Mouse (Mus musculus) adrenal gland, postnatal 25 days (tissue): ENCODE data around the gene Gm3417. TPM values are rescaled to one million over a fixed set of nuclear protein-coding genes. Genes with fewer than 3 reads are reported as not detected.
"Not testable (repeated sequence)": the region's sequence is repeated elsewhere in the genome, so short reads cannot be mapped to it uniquely, and the experiment has no call there.

Experiments used
- DNase-seq: peaks from one replicate; pipeline ENCODE4 v3.0.0; 2021; ENCODE audit warnings: mixed read lengths
- long read RNA-seq: library from polyadenylated mRNA; stranded (forward); transcript quantifications from one replicate; pipeline ENCODE4 v2.0.0, GENCODE M21; 2021
- total RNA-seq: library from RNA; stranded (reverse); gene quantifications from 2 replicates; pipeline ENCODE4 v1.2.3, GENCODE M21; 2021

Gm3417 gene
- total RNA-seq = not detected in 2 replicates
- long read RNA-seq = 0 reads

DNA sequence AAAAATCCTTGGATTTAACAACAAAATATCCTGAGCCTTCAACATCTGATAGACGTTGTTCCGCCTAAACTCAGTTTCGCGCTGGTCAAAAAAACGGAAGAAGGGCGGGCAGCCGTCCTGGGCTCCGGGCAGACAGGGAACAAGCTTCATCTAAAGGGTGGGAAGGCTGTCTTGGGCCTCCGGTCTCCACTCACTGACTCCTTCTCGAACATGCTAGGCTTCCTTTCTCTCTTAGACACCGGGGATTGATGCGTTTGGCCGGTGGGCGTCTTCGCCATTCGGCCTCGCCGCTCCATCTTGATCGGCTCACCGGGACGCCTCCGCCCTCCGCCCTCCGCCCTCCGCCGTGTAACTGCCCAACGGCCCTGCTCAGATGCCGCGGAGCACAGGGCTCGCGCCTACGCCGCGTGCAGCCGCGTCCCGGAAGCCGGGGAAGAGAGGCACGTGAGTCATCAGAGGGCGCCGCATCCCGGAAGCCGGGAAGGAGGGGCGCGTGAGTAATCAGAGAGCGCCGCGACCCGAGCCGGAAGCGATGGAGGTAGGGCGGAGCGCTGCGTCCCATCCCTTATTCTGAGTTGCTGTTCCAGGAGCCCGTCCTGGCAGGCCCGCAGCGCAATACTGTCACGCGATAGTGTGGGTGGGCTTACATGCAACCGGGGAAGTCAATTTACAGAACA, at the start of gene Gm3417, which contains the start of gene 9030025P20Rik:
TSS of gene Gm3417 (minus strand) at position 429 of the 677 bp plus-strand sequence.
TSS of gene 9030025P20Rik (plus strand) at position 107 of the 677 bp plus-strand sequence.
- DNase-seq = not testable (repeated sequence)

DNA sequence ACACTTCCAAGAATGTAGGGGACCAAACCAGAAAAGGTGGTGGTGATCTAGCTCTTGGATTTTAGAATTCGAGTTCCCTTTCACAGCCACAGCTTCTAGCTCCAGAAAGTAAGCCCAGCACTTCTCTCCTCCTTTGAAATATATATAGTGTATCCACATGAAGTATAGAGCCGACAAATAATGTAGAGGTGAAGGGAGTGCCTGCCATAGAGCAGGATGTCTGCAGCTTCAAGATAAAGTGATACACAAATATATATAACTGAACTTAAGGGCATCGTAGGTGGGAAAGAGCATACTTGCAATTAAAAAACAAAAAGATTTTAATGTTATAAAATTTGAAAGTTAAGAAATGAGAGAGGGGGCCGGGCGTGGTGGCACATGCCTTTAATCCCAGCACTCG, 46.9 kb upstream of the Gm3417 start:
- DNase-seq = not testable (repeated sequence)

DNA sequence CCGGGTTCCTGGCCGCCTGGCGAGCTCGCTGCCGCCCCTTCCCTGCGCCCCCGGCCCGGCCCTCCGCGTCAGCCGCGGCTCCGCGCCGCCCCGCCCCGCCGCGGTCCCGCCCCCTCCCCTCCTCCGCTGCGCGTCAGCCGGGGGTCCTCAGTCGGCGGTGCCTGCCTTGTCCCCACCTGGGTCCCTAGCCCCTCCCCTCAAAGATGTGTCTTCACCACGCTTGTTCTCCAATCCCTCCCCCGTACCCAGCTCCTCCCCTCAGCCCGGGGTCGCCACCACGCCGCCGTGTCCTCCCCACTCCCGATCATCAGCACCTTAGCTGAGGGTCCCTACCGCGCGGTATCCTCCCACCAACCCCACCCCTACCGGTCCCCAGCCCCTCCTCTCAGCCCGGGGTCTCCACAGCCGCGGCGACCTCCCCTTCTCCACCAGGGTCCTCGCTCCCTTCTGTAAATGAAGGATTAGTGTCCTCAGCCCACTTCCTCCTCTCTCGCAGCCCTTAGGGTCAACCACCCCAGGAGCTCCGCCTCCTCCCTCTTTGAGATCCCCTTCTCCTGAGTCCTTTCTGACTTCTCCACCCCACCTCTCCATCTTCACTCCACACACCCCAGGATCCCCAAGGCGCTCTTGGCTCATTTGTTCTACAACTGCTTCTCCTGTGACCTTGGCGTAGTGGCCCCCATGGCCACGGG, 46.1 kb upstream of the Gm3417 start:
- DNase-seq = not testable (repeated sequence)

DNA sequence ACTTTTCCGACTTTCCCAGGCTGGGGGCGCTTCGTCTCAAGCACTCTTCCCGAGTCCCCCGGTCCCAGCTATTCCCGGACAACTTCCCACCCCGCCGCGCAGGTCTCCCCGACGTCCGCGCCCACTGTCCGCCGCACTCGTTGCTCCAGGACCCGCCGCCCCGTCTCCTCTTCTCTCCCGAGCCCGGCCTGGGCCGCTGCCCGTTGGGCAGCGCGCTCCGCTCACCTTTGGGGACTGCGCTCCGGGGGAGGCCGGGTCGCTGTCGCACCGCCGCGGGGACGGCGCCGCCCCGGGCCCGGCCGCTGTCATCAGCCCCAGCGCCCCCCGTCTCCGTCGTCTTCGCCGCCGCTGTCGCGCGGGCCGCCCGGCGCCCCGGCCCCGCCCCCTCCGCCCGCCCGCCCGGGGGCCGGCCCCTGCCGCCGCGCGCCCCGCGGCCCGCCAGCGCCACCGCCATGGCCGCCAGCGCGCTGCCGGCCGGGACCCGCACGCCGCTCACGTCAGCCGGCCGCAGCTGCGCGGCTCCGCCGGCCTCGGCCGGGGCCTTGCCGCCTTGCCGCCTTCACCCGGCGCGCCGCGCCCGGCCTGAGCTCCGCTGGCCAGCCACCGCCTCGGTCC, 45.4 kb upstream of the Gm3417 start:
- not testable (repeated sequence) for DNase-seq

DNA sequence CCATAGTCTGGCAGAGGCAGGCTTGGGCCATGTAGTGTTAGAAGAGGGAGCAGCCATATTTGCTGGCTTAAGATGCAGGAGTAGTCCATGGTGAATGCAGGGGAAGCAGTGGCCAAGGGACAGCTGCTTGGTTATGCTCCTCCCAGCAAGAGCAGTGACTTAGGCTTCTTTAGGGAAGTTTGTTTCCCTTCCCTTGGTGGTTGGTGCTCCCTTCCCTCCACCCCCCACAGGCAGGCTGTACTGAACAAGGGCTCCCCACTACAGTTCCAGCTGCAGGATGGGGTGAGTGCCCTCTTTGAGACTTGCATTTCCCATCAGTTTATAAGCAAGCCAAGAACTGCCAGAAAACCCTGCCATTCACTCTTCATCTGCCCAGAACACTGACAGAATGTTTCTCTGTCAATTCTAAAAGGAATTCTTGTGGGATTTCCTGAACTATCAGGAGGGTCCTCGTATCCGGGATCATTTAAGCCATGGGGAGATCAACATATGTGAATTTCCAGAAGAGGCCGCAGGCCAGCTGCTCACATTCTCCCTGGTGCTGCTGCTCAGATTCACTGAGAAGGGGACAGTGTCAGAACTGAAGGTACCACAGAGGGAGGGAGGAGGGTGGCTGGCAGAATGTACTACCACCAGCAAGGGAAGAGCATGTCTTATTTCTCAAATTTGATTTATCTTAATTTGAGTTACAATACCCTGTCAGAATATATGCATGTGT, 43.1 kb upstream of the Gm3417 start:
- peak; percentile 2 for DNase-seq

DNA sequence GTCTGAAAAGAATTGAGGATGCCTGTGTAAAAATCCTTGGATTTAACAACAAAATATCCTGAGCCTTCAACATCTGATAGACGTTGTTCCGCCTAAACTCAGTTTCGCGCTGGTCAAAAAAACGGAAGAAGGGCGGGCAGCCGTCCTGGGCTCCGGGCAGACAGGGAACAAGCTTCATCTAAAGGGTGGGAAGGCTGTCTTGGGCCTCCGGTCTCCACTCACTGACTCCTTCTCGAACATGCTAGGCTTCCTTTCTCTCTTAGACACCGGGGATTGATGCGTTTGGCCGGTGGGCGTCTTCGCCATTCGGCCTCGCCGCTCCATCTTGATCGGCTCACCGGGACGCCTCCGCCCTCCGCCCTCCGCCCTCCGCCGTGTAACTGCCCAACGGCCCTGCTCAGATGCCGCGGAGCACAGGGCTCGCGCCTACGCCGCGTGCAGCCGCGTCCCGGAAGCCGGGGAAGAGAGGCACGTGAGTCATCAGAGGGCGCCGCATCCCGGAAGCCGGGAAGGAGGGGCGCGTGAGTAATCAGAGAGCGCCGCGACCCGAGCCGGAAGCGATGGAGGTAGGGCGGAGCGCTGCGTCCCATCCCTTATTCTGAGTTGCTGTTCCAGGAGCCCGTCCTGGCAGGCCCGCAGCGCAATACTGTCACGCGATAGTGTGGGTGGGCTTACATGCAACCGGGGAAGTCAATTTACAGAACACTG, 31.3 kb upstream of the Gm3417 start, which contains the start of gene Gm3435:
TSS of gene Gm3435 (plus strand) at position 471 of the 708 bp plus-strand sequence.
- DNase-seq = not testable (repeated sequence)

DNA sequence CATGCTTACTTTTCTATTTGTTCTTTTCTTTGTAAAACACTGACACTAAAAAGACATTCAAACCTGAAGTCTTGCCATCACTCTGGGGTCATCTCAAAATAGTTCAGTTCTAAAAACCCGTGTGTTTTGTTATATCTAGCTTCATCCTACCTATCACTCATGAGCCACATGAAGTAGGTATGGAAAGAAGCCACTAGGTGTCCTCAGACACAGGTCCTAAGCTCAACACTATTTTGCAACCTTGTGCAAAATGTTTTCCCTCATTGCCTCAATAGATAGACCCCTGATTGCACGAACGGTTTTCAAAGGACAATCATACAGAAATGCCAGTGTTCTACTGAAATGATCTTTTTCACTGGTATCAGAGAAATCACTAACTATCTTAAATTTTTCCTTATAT, 30.5 kb upstream of the Gm3417 start:
- DNase-seq = not testable (repeated sequence)

DNA sequence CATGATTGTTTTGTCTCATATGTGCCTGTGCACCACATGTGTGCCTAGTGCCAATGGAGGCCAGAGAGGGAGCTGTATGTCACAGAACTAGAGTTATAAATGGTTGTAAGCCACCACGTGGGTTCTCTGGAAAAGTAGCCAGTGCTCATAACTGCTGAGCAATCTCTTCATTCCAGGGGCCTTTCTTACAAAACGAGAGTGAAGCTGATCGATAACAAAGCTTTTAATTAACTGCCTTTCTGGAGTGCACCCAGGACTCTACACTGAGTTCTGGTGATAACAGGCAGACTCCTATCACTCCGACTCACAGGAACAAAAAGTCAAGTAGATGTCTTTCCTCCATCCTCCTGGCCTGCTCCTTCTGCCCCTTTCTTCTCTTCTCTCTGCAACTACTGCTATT, 21.5 kb upstream of the Gm3417 start:
- not testable (repeated sequence) for DNase-seq

DNA sequence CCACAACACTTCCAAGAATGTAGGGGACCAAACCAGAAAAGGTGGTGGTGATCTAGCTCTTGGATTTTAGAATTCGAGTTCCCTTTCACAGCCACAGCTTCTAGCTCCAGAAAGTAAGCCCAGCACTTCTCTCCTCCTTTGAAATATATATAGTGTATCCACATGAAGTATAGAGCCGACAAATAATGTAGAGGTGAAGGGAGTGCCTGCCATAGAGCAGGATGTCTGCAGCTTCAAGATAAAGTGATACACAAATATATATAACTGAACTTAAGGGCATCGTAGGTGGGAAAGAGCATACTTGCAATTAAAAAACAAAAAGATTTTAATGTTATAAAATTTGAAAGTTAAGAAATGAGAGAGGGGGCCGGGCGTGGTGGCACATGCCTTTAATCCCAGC, 15.6 kb upstream of the Gm3417 start:
- DNase-seq = not testable (repeated sequence)

DNA sequence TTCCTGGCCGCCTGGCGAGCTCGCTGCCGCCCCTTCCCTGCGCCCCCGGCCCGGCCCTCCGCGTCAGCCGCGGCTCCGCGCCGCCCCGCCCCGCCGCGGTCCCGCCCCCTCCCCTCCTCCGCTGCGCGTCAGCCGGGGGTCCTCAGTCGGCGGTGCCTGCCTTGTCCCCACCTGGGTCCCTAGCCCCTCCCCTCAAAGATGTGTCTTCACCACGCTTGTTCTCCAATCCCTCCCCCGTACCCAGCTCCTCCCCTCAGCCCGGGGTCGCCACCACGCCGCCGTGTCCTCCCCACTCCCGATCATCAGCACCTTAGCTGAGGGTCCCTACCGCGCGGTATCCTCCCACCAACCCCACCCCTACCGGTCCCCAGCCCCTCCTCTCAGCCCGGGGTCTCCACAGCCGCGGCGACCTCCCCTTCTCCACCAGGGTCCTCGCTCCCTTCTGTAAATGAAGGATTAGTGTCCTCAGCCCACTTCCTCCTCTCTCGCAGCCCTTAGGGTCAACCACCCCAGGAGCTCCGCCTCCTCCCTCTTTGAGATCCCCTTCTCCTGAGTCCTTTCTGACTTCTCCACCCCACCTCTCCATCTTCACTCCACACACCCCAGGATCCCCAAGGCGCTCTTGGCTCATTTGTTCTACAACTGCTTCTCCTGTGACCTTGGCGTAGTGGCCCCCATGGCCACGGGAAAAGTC, 14.7 kb upstream of the Gm3417 start:
- DNase-seq = not testable (repeated sequence)

DNA sequence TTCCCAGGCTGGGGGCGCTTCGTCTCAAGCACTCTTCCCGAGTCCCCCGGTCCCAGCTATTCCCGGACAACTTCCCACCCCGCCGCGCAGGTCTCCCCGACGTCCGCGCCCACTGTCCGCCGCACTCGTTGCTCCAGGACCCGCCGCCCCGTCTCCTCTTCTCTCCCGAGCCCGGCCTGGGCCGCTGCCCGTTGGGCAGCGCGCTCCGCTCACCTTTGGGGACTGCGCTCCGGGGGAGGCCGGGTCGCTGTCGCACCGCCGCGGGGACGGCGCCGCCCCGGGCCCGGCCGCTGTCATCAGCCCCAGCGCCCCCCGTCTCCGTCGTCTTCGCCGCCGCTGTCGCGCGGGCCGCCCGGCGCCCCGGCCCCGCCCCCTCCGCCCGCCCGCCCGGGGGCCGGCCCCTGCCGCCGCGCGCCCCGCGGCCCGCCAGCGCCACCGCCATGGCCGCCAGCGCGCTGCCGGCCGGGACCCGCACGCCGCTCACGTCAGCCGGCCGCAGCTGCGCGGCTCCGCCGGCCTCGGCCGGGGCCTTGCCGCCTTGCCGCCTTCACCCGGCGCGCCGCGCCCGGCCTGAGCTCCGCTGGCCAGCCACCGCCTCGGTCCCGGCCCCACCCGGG, 14.0 kb upstream of the Gm3417 start:
- not testable (repeated sequence) for DNase-seq

DNA sequence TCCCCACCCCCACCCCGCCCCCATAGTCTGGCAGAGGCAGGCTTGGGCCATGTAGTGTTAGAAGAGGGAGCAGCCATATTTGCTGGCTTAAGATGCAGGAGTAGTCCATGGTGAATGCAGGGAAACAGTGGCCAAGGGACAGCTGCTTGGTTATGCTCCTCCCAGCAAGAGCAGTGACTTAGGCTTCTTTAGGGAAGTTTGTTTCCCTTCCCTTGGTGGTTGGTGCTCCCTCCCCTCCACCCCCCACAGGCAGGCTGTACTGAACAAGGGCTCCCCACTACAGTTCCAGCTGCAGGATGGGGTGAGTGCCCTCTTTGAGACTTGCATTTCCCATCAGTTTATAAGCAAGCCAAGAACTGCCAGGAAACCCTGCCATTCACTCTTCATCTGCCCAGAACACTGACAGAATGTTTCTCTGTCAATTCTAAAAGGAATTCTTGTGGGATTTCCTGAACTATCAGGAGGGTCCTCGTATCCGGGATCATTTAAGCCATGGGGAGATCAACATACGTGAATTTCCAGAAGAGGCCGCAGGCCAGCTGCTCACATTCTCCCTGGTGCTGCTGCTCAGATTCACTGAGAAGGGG, 11.6 kb upstream of the Gm3417 start:
- DNase-seq = not testable (repeated sequence)

DNA sequence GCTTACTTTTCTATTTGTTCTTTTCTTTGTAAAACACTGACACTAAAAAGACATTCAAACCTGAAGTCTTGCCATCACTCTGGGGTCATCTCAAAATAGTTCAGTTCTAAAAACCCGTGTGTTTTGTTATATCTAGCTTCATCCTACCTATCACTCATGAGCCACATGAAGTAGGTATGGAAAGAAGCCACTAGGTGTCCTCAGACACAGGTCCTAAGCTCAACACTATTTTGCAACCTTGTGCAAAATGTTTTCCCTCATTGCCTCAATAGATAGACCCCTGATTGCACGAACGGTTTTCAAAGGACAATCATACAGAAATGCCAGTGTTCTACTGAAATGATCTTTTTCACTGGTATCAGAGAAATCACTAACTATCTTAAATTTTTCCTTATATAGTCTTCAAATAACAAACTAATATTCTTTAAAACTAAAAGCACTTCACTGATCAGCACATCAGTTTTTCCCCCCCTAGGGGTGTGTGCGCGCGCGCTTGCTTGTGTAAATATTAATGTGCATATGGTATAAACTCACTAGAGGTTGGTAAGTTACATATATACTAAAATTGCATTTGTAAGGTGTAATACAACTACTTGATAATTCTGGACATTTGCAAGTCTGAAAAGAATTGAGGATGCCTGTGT, 750 bp downstream of the Gm3417 start:
- DNase-seq = not testable (repeated sequence)

DNA sequence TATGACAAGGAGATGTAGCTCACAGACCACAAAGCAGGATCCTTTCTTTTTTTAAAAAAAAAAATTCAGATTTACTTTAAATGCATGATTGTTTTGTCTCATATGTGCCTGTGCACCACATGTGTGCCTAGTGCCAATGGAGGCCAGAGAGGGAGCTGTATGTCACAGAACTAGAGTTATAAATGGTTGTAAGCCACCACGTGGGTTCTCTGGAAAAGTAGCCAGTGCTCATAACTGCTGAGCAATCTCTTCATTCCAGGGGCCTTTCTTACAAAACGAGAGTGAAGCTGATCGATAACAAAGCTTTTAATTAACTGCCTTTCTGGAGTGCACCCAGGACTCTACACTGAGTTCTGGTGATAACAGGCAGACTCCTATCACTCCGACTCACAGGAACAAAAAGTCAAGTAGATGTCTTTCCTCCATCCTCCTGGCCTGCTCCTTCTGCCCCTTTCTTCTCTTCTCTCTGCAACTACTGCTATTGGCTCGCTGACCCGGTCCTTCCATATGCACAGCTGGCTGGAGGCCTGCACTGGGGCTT, 10.1 kb downstream of the Gm3417 start:
- not testable (repeated sequence) for DNase-seq

DNA sequence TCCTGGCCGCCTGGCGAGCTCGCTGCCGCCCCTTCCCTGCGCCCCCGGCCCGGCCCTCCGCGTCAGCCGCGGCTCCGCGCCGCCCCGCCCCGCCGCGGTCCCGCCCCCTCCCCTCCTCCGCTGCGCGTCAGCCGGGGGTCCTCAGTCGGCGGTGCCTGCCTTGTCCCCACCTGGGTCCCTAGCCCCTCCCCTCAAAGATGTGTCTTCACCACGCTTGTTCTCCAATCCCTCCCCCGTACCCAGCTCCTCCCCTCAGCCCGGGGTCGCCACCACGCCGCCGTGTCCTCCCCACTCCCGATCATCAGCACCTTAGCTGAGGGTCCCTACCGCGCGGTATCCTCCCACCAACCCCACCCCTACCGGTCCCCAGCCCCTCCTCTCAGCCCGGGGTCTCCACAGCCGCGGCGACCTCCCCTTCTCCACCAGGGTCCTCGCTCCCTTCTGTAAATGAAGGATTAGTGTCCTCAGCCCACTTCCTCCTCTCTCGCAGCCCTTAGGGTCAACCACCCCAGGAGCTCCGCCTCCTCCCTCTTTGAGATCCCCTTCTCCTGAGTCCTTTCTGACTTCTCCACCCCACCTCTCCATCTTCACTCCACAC, 16.9 kb downstream of the Gm3417 start:
- DNase-seq = not testable (repeated sequence)

DNA sequence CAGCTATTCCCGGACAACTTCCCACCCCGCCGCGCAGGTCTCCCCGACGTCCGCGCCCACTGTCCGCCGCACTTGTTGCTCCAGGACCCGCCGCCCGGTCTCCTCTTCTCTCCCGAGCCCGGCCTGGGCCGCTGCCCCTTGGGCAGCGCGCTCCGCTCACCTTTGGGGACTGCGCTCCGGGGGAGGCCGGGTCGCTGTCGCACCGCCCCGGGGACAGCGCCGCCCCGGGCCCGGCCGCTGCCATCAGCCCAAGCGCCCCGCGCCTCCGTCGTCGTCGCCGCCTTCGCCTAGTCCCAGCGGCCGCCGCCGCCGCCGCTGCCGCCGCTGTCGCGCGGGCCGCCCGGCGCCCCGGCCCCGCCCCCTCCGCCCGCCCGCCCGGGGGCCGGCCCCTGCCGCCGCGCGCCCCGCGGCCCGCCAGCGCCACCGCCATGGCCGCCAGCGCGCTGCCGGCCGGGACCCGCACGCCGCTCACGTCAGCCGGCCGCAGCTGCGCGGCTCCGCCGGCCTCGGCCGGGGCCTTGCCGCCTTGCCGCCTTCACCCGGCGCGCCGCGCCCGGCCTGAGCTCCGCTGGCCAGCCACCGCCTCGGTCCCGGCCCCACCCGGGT, 17.5 kb downstream of the Gm3417 start, which contains the start of gene Phf10:
TSS of gene Phf10 (minus strand) at position 323 of the 606 bp plus-strand sequence.
- DNase-seq = peak; percentile 54

DNA sequence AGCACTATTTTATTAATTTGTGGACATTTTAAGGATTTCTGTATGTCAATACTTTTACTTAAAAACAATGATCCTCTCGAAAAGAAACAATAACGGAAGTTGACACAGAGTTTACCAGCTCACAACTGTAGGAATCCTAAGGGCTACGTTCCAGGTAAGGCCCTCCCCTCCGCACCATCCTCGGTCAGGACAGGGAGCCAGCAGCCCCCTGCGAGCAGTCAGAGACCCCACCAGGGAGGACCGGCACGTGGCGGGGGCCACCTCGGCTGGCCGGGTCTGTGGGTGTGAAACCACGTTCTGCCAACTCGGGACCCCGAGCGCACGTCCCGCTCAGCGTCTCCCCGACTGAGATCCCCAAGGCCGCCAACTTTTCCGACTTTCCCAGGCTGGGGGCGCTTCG, 18.1 kb downstream of the Gm3417 start:
- DNase-seq = peak; percentile 17

DNA sequence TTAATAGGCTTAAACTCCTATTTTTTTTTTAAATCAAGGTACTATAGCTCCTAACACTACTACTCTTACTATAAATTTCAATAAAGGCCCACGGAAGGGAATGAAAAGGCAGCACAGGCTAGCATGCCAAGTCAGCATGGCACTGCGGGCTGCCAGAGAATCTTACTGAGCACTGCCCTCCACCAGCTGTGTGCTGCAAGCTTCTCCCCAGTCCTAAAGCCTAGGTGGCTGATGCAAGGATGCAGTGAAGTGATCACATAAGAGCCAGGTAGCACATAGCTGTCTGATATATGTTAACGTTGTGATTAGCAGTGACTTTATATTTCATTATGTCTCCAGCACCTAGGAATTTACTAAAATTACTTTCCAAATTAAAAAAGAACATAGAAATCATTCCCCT, 18.6 kb downstream of the Gm3417 start:
- DNase-seq = no peak
